Mouse (Mus musculus) stomach, postnatal 0 days (tissue): ENCODE results near the gene Plekhh2.

ENCODE experiments used
- CTCF ChIP-seq: IDR thresholded peaks from 2 replicates; pipeline ENCODE4 v1.5.1; 2016; ENCODE audit warnings: antibody characterized with exemption, low read depth, mild to moderate bottlenecking, moderate library complexity
- EP300 ChIP-seq: optimal IDR thresholded peaks from 2 replicates; pipeline ENCODE3; 2016; ENCODE audit warnings: antibody characterized with exemption

DNA sequence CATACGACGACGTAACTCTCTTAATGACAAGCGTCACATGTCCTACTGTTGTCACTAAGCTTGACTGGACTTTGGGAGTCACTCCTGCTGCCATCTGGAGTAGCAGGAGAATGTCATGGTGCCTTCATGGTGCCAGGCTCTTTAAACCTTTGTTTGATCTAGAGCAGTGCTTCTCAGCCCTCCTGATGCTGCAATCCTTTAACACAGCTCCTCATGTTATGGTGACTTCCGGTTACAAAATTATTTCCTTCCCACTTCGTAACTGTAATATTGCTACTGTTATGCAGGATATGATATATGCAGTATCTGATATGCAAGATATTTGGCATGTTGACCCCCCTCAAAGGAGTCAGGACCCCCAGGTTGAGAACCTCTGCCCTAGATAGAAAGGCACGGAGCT lies 107.4 kb downstream of the Plekhh2 start:
- TF ChIP-seq CTCF (no peak), EP300 (no peak)
